Mouse (Mus musculus): ENCODE measurements around the gene Kdelr1. TPM values are rescaled to one million over a fixed set of nuclear protein-coding genes. Genes with fewer than 3 reads are reported as not detected.
"Not testable (repeated sequence)": the region's sequence is repeated elsewhere in the genome, so short reads cannot be mapped to it uniquely, and the experiment has no call there.

Kdelr1 gene
- total RNA-seq, 1 experiment from 2014 or later = 28.7 TPM

- ATAC-seq (replicated peaks; ENCODE audit: insufficient number of reproducible peaks, low FRiP score, low TSS enrichment, poor library complexity, severe bottlenecking) = no peak
Measured at GRCm38 (mm10) chr7:45867871-45868270, 4.7 kb upstream of the Kdelr1 start.

- no peak for ATAC-seq (replicated peaks; ENCODE audit: insufficient number of reproducible peaks, low FRiP score, low TSS enrichment, poor library complexity, severe bottlenecking)
Measured at GRCm38 (mm10) chr7:45869107-45869670, 3.4 kb upstream of the Kdelr1 start.

- ATAC-seq (replicated peaks; ENCODE audit: insufficient number of reproducible peaks, low FRiP score, low TSS enrichment, poor library complexity, severe bottlenecking) = no peak
Measured at GRCm38 (mm10) chr7:45869787-45870186, 2.8 kb upstream of the Kdelr1 start.

- ATAC-seq (replicated peaks; ENCODE audit: insufficient number of reproducible peaks, low FRiP score, low TSS enrichment, poor library complexity, severe bottlenecking) = no peak
Measured at GRCm38 (mm10) chr7:45870282-45871058, 2.1 kb upstream of the Kdelr1 start.

GRCm38 (mm10) chr7:45873061-45873947 is 732 bp downstream of the Kdelr1 start:
- ATAC-seq (replicated peaks; ENCODE audit: insufficient number of reproducible peaks, low FRiP score, low TSS enrichment, poor library complexity, severe bottlenecking) = peak; percentile 32

- ATAC-seq (replicated peaks; ENCODE audit: insufficient number of reproducible peaks, low FRiP score, low TSS enrichment, poor library complexity, severe bottlenecking) = no peak
Measured at GRCm38 (mm10) chr7:45876895-45877294, 4.3 kb downstream of the Kdelr1 start.

GRCm38 (mm10) chr7:45878278-45878677 is 5.7 kb downstream of the Kdelr1 start, which contains the start of gene Grin2d:
TSS of gene Grin2d (minus strand) at chr7:45878378.
- ATAC-seq (replicated peaks; ENCODE audit: insufficient number of reproducible peaks, low FRiP score, low TSS enrichment, poor library complexity, severe bottlenecking) = not testable (repeated sequence)

GRCm38 (mm10) chr7:45880531-45880930 is 8.0 kb downstream of the Kdelr1 start:
- no peak for ATAC-seq (replicated peaks; ENCODE audit: insufficient number of reproducible peaks, low FRiP score, low TSS enrichment, poor library complexity, severe bottlenecking)

- no peak for ATAC-seq (replicated peaks; ENCODE audit: insufficient number of reproducible peaks, low FRiP score, low TSS enrichment, poor library complexity, severe bottlenecking)
Measured at GRCm38 (mm10) chr7:45881011-45881410, 8.4 kb downstream of the Kdelr1 start.

GRCm38 (mm10) chr7:45887246-45887645 is 14.7 kb downstream of the Kdelr1 start:
- no peak for ATAC-seq (replicated peaks; ENCODE audit: insufficient number of reproducible peaks, low FRiP score, low TSS enrichment, poor library complexity, severe bottlenecking)

- no peak for ATAC-seq (replicated peaks; ENCODE audit: insufficient number of reproducible peaks, low FRiP score, low TSS enrichment, poor library complexity, severe bottlenecking)
Measured at GRCm38 (mm10) chr7:45892651-45893050, 20.1 kb downstream of the Kdelr1 start.

GRCm38 (mm10) chr7:45895931-45896516 is 23.5 kb downstream of the Kdelr1 start:
- no peak for ATAC-seq (replicated peaks; ENCODE audit: insufficient number of reproducible peaks, low FRiP score, low TSS enrichment, poor library complexity, severe bottlenecking)

GRCm38 (mm10) chr7:45896517-45897257 is 24.1 kb downstream of the Kdelr1 start, which contains the start of the genes Syngr4 and Tmem143:
TSS of gene Syngr4 (minus strand) at chr7:45896714.
TSS of gene Tmem143 (plus strand) at chr7:45896941.
- ATAC-seq (replicated peaks; ENCODE audit: insufficient number of reproducible peaks, low FRiP score, low TSS enrichment, poor library complexity, severe bottlenecking) = peak; percentile 84

GRCm38 (mm10) chr7:45897258-45897757 is 24.7 kb downstream of the Kdelr1 start:
- peak; percentile 34 for ATAC-seq (replicated peaks; ENCODE audit: insufficient number of reproducible peaks, low FRiP score, low TSS enrichment, poor library complexity, severe bottlenecking)

- ATAC-seq (replicated peaks; ENCODE audit: insufficient number of reproducible peaks, low FRiP score, low TSS enrichment, poor library complexity, severe bottlenecking) = not testable (repeated sequence)
Measured at GRCm38 (mm10) chr7:45898125-45898524, 25.6 kb downstream of the Kdelr1 start.

- 0 out of 2 replicates have a peak, but pooled peaks have one; percentile 16 for ATAC-seq (replicated peaks; ENCODE audit: insufficient number of reproducible peaks, low FRiP score, low TSS enrichment, poor library complexity, severe bottlenecking)
Measured at GRCm38 (mm10) chr7:45901562-45901961, 29.0 kb downstream of the Kdelr1 start.

- ATAC-seq (replicated peaks; ENCODE audit: insufficient number of reproducible peaks, low FRiP score, low TSS enrichment, poor library complexity, severe bottlenecking) = no peak
Measured at GRCm38 (mm10) chr7:45902481-45903002, 30.0 kb downstream of the Kdelr1 start.

GRCm38 (mm10) chr7:45906622-45907021 is 34.0 kb downstream of the Kdelr1 start:
- ATAC-seq (replicated peaks; ENCODE audit: insufficient number of reproducible peaks, low FRiP score, low TSS enrichment, poor library complexity, severe bottlenecking) = no peak

Data from monocyte, adult 5-6 weeks (primary cell).